Mouse (Mus musculus) ES-E14 (cell line): ENCODE measurements around the gene Tff1.

Experiments used
- CHD2 ChIP-seq: IDR thresholded peaks from 2 replicates; pipeline ENCODE4 v1.6.1; 2014; ENCODE audit warnings: mild to moderate bottlenecking, low read depth, low read length, inconsistent platforms
- ZC3H11A ChIP-seq: IDR thresholded peaks from 2 replicates; pipeline ENCODE4 v1.6.1; 2012; ENCODE audit warnings: low read depth, mild to moderate bottlenecking, inconsistent platforms, low read length, borderline replicate concordance
- ZNF384 ChIP-seq: IDR thresholded peaks from 2 replicates; pipeline ENCODE4 v1.6.1; 2012; ENCODE audit warnings: low read depth, low read length, inconsistent platforms

DNA sequence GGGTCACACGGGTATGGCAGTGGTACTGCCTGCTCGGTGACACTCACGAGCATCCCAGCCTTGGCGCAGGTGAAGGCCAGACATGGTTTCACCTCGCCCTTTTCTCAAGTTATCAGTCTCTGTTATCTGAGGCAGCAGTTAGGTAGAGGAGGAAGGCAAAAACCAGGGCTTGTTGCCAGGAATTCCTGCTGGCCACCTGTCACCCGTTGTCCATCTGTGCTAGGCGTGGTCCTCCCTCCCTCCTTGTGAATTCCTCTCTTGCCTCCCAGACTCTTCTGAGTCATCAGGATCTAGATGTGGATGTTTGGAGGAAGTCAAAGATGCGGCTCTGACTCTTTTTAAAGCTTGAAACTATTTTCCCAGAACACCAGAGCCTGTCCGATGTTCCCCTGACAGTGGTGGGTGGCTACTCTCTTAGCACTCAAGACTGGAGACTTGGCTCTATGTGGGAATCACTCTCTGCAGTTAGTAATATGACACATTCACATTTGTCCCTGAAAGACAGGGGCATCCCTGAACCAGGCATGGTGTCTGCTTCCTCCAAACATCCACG, 33.7 kb downstream of the Tff1 start:
- TF ChIP-seq ZC3H11A (no peak), ZNF384 (no peak), CHD2 (no peak)
